Mouse (Mus musculus) forebrain, embryonic 10.5 days (tissue): ENCODE results near the gene Gm28308. TPM values are rescaled to one million over a fixed set of nuclear protein-coding genes. Genes with fewer than 3 reads are reported as not detected.
A peak's percentile ranks its signal among the peaks of the same experiment; 100 is the strongest.

ENCODE experiments used
- DNase-seq: peaks from one replicate; pipeline ENCODE4 v3.0.0-alpha.2; 2017; ENCODE audit warnings: low spot score; ENCODE audit errors: extremely low spot score
- H3K27ac ChIP-seq: fragments of 300-500 bp; sonication (generic); 2 replicates; pipeline ENCODE4 v1.5.1; 2016; ENCODE audit warnings: mild to moderate bottlenecking
- H3K27me3 ChIP-seq: fragments of 300-500 bp; sonication (generic); 2 replicates; pipeline ENCODE4 v1.6.1; 2016; ENCODE audit warnings: mild to moderate bottlenecking; ENCODE audit not compliant: poor library complexity, severe bottlenecking
- H3K36me3 ChIP-seq: fragments of 300-500 bp; sonication (generic); replicated peaks from 2 replicates; pipeline ENCODE4 v1.6.1; 2016; ENCODE audit warnings: mild to moderate bottlenecking, moderate library complexity
- H3K4me1 ChIP-seq: fragments of 300-500 bp; sonication (generic); 2 replicates; pipeline ENCODE4 v1.6.1; 2016
- H3K4me3 ChIP-seq: fragments of 300-500 bp; sonication (generic); 2 replicates; pipeline ENCODE4 v1.5.1; 2016; ENCODE audit warnings: mild to moderate bottlenecking, moderate library complexity
- H3K9me3 ChIP-seq: fragments of 300-500 bp; sonication (generic); 2 replicates; pipeline ENCODE4 v1.6.1; 2016; ENCODE audit warnings: mild to moderate bottlenecking, moderate library complexity
- WGBS: fragments of 180-500 bp; shearing (Covaris S2); methylation state at CpG from one replicate; pipeline ENCODE4 v1.1.7; 2016; 5-methylcytosine and 5-hydroxymethylcytosine counted together
- polyA plus RNA-seq: library from polyadenylated mRNA; unstranded; fragments of >200 nt; fragmentation: Nextera tagmentation; extraction: Ambion mirVana; gene quantifications from 2 replicates; pipeline ENCODE4 v1.2.1, GENCODE M21; 2016

Gm28308 gene
- polyA plus RNA-seq, 1 experiment from 2014 or later, result not detected

- Histone ChIP-seq H3K27me3 (peaks cover 100% of the 10 kb centered on the region), H3K4me3 (no peak overlapping the region), H3K36me3 (no peaks in the 10 kb centered on the region)
Observed at GRCm38 (mm10) chr6:52165441-52166370, 47.4 kb downstream of the Gm28308 start.

GRCm38 (mm10) chr6:52164626-52165440 is 48.3 kb downstream of the Gm28308 start, which contains the start of gene Hoxa2:
Hoxa2 (minus strand) TSS chr6:52164831.
- peak; percentile 36 for DNase-seq
- peaks cover 100% of the 10 kb centered on the region for H3K27me3 ChIP-seq
- peaks cover 16% of the 10 kb centered on the region for H3K4me1 ChIP-seq
- H3K4me3 ChIP-seq, result no peak within 1 kb of the TSS; the same call in 1 of the 2 replicates
- no peak within 1 kb of the TSS for H3K27ac ChIP-seq
- WGBS, result under 1% methylated on average over 25 of the region's 25 CpGs
- no peaks in the 10 kb centered on the region for H3K36me3 ChIP-seq
- H3K9me3 ChIP-seq, result no peaks in the 10 kb centered on the region

More at GRCm38 (mm10) chr6:52165441-52166370, 47.4 kb downstream of the Gm28308 start:
- Histone ChIP-seq H3K4me1 (peaks cover 20% of the 10 kb centered on the region), H3K27ac (no peak overlapping the region), H3K9me3 (no peaks in the 10 kb centered on the region)
- WGBS, result under 1% methylated on average over 28 of the region's 28 CpGs
- DNase-seq, result peak; percentile 44

GRCm38 (mm10) chr6:52164051-52164625 is 49.0 kb downstream of the Gm28308 start:
- Histone ChIP-seq H3K4me3 (no peak overlapping the region; the same call in 1 of the 2 replicates), H3K27ac (no peak overlapping the region), H3K27me3 (peaks cover 100% of the 10 kb centered on the region), H3K36me3 (no peaks in the 10 kb centered on the region), H3K4me1 (peaks cover 19% of the 10 kb centered on the region), H3K9me3 (no peaks in the 10 kb centered on the region)
- peak; percentile 63 for DNase-seq
- under 1% methylated on average over 39 of the region's 39 CpGs for WGBS

GRCm38 (mm10) chr6:52163366-52164031 is 49.6 kb downstream of the Gm28308 start:
- Histone ChIP-seq H3K27ac (no peak overlapping the region), H3K4me3 (no peak overlapping the region), H3K4me1 (peaks cover 25% of the 10 kb centered on the region), H3K36me3 (no peaks in the 10 kb centered on the region), H3K9me3 (no peaks in the 10 kb centered on the region), H3K27me3 (peaks cover 100% of the 10 kb centered on the region)
- 1% methylated on average over 17 of the region's 17 CpGs for WGBS
- peak; percentile 62 for DNase-seq

GRCm38 (mm10) chr6:52162611-52163365 is 50.4 kb downstream of the Gm28308 start:
- no peak overlapping the region for H3K27ac ChIP-seq
- no peaks in the 10 kb centered on the region for H3K36me3 ChIP-seq
- H3K9me3 ChIP-seq, result no peaks in the 10 kb centered on the region
- H3K4me1 ChIP-seq, result peaks cover 32% of the 10 kb centered on the region
- under 1% methylated on average over 14 of the region's 14 CpGs for WGBS
- H3K4me3 ChIP-seq, result no peak overlapping the region
- DNase-seq, result peak; percentile 47
- peaks cover 100% of the 10 kb centered on the region for H3K27me3 ChIP-seq

- Histone ChIP-seq H3K36me3 (no peaks in the 10 kb centered on the region), H3K27me3 (peaks cover 100% of the 10 kb centered on the region), H3K27ac (no peak overlapping the region), H3K4me3 (no peak overlapping the region), H3K9me3 (no peaks in the 10 kb centered on the region), H3K4me1 (peaks cover 33% of the 10 kb centered on the region)
- 2% methylated on average over 1 of the region's 1 CpGs for WGBS
- DNase-seq, result no peak
Observed at GRCm38 (mm10) chr6:52162093-52162380, 51.1 kb downstream of the Gm28308 start.

- H3K27ac ChIP-seq, result no peak overlapping the region
- H3K4me3 ChIP-seq, result no peak overlapping the region
- WGBS, result 1% methylated on average over 8 of the region's 8 CpGs
- H3K4me1 ChIP-seq, result peaks cover 33% of the 10 kb centered on the region
- peak; percentile 14 for DNase-seq
- no peaks in the 10 kb centered on the region for H3K36me3 ChIP-seq
- peaks cover 100% of the 10 kb centered on the region for H3K27me3 ChIP-seq
- no peaks in the 10 kb centered on the region for H3K9me3 ChIP-seq
Observed at GRCm38 (mm10) chr6:52161336-52162092, 51.6 kb downstream of the Gm28308 start.

GRCm38 (mm10) chr6:52160511-52161335 is 52.4 kb downstream of the Gm28308 start:
- WGBS, result 1% methylated on average over 30 of the region's 30 CpGs
- Histone ChIP-seq H3K9me3 (no peaks in the 10 kb centered on the region), H3K27me3 (peaks cover 100% of the 10 kb centered on the region), H3K27ac (no peak overlapping the region), H3K4me3 (no peak overlapping the region), H3K36me3 (no peaks in the 10 kb centered on the region), H3K4me1 (peaks cover 33% of the 10 kb centered on the region)
- DNase-seq, result peak; percentile 54

- peaks cover 100% of the 10 kb centered on the region for H3K27me3 ChIP-seq
- WGBS, result 3% methylated on average over 9 of the region's 9 CpGs
- no peaks in the 10 kb centered on the region for H3K9me3 ChIP-seq
- no peak overlapping the region for H3K4me3 ChIP-seq
- H3K27ac ChIP-seq, result no peak overlapping the region
- H3K4me1 ChIP-seq, result peaks cover 33% of the 10 kb centered on the region
- H3K36me3 ChIP-seq, result no peaks in the 10 kb centered on the region
- peak; percentile 27 for DNase-seq
Observed at GRCm38 (mm10) chr6:52159979-52160378, 53.2 kb downstream of the Gm28308 start.

GRCm38 (mm10) chr6:52159164-52159761 is 53.9 kb downstream of the Gm28308 start:
- peak; percentile 50 for DNase-seq
- H3K4me3 ChIP-seq, result peak overlapping the region; percentile 69

More at GRCm38 (mm10) chr6:52159164-52159761, 53.9 kb downstream of the Gm28308 start:
- Histone ChIP-seq H3K27ac (no peak overlapping the region), H3K9me3 (no peaks in the 10 kb centered on the region), H3K36me3 (no peaks in the 10 kb centered on the region), H3K4me1 (peaks cover 32% of the 10 kb centered on the region), H3K27me3 (peaks cover 100% of the 10 kb centered on the region)
- WGBS, result 1% methylated on average over 12 of the region's 12 CpGs
